Mouse (Mus musculus): ENCODE data around the gene Zbtb7b. TPM values are rescaled to one million over a fixed set of nuclear protein-coding genes. Genes with fewer than 3 reads are reported as not detected.

Zbtb7b gene
- total RNA-seq, 2 experiments from 2014 or later = 2.1 to 8.9 TPM

GRCm38 (mm10) chr3:89379388-89380131 is 15.0 kb downstream of the Zbtb7b start:
- ATAC-seq (replicated peaks; ENCODE audit: low FRiP score, poor library complexity, severe bottlenecking) = no peak

DNA sequence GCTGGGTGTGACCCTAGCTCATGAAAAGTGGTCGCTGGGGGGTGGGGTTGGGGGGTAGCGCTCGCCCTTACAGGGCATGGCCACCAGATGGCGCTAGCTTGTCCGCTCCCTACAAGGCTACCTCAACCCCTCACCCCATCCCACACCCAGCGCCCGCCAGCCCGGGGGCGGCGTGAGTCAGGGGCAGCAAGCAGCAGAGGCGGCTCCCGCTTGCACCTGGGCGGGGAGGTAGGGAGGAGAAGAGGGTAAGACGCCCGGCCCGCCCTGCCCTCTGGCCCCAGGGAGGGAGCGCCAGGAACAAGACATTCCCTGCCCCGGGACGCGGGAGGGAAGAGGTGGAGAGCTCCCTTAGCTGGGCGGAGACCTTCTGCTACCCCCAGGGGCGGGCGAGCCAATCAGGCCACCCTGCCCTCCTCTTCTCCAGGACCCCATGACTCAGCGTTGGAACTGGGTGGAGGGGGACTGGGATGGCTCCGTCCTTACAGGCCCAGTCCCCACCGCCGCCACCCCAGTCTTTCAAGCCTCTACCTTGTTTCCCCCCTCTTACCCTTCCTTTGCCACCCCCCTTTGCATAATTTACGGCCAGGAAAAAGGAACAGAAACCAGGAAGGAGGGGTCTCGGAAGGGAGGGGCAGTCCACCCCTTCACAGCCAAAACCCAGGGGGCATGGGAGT is 16.0 kb downstream of the Zbtb7b start:
- peak; percentile 58; the same call in 1 of the 2 replicates for ATAC-seq (replicated peaks; ENCODE audit: low FRiP score, poor library complexity, severe bottlenecking)

- no peak for ATAC-seq (replicated peaks; ENCODE audit: low FRiP score, poor library complexity, severe bottlenecking)
These were observed 16.7 kb downstream of the Zbtb7b start for GRCm38 (mm10) chr3:89377831-89378230.

GRCm38 (mm10) chr3:89373581-89374231 is 20.9 kb downstream of the Zbtb7b start:
- no peak for ATAC-seq (replicated peaks; ENCODE audit: low FRiP score, poor library complexity, severe bottlenecking)

DNA sequence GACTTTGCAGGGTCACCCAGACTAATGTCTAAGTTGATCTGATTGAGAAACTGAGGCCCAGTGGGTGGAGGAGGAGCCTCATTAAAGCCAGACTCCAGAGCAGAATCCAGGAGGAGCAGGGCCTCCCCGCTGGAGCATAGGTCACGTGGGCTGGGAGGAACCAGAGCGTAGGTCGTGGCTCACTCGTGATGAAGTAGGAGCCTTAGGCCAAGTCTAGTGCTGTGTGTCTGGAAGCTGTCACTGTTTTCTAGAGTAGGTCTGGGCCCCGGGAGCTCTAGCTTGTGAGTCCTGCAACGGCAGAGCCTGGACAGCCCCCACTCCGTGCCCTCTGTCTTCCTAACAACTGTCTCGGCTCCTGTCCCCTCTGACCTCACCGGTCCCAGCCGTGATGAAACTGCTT is 27.2 kb downstream of the Zbtb7b start:
- ATAC-seq (replicated peaks; ENCODE audit: low FRiP score, poor library complexity, severe bottlenecking) = no peak

GRCm38 (mm10) chr3:89365486-89366414 is 28.8 kb downstream of the Zbtb7b start:
- no peak for ATAC-seq (replicated peaks; ENCODE audit: low FRiP score, poor library complexity, severe bottlenecking)

DNA sequence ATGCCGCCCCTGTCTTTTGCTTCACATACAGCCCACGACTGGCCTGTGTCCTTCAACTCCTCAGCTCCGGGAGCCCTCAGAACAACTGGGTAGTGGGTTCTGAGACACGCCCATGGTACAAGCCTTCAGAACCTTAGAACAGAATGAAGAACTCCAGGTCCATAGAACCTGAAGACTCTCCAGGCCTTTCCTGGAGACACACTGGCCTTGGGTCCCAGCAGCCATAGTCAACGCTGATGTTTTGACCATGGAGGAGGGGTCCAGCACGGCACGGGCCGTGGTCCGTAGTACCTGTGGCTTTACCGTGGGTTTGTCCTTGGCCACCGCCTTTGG is 29.5 kb downstream of the Zbtb7b start, which contains the start of gene Dcst1:
TSS of gene Dcst1 (minus strand) at position 101 of the 333 bp plus-strand sequence.
- ATAC-seq (replicated peaks; ENCODE audit: low FRiP score, poor library complexity, severe bottlenecking) = no peak

DNA sequence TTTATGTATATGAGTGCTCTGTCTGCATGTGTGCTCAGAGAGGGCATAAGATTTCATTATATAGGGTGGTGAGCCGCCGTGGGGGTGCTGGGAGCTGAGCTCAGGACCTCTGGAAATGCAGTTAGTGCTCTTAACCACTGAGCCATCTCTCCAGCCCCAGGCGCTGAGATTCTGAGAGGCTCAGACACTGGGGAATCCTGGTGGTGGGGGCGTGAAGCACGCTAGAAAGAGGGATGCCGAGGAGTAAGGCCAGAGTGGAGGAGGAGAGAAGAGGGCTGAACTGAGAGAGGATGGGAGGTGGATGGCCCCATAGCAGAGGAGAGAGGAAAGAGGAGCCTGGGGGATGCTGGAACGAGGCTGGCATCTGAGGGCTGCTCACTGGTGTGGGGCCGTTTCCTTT is 29.9 kb downstream of the Zbtb7b start:
- no peak for ATAC-seq (replicated peaks; ENCODE audit: low FRiP score, poor library complexity, severe bottlenecking)

DNA sequence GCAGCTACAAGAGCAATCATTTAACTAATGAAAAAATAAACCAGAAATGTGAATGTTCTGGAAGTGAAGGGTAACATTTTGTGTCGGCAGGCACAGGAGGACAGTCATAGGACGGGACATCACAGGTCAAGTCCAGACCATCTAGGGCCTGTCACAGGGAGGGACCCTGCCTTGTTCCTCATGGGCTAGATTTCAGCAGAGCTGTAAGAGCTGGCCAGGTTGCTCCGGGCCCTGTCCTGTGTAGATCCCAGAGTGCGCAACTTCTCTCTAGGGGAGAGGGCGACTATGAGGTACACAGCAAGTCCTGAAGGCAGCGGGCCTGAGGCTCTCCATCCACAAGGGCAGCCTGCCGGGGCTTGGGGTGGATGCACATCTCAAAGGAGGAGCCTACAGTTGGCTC is 32.9 kb downstream of the Zbtb7b start, which contains the start of gene Dcst2:
TSS of gene Dcst2 (plus strand) at position 301 of the 400 bp plus-strand sequence.
- no peak for ATAC-seq (replicated peaks; ENCODE audit: low FRiP score, poor library complexity, severe bottlenecking)

DNA sequence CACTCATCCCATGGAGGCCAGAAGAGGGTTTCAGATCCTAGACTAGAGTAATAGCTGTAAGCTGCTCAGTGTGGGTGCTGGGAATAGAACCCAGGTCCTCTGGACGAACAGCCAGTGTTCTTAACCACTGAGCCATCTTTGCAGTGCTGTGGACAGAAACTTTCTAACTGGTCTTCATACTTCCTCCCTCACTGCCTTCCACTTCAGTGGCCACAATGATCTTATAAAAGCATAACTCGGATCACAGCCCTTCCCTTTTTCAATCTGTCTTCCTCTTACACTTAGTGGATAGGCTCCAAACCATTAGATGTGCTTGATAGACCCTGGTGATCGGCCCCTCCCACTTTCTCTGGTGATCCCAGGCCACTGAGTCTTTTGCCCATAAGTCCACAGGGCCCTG is 34.3 kb downstream of the Zbtb7b start:
- no peak for ATAC-seq (replicated peaks; ENCODE audit: low FRiP score, poor library complexity, severe bottlenecking)

DNA sequence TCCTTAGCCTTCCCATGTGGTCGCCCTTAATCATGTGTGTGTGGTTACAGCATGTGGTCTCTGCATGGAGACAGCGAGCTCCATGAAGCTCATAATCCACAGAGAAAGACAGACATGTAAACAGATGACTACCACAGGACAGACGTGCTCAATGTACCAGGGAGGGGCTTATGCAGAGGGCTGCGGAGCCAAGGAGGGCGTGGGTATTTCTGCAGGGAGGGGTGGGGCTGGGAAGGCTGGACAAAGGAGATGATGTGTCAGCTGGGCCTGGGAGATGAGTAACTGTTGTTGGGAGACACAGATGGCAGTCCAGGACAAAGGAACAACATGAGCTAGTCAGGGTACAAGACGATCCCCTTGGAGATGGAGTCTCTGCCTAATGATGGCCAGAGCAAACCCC is 34.9 kb downstream of the Zbtb7b start:
- ATAC-seq (replicated peaks; ENCODE audit: low FRiP score, poor library complexity, severe bottlenecking) = no peak

- ATAC-seq (replicated peaks; ENCODE audit: low FRiP score, poor library complexity, severe bottlenecking) = no peak
These were observed 38.5 kb downstream of the Zbtb7b start for GRCm38 (mm10) chr3:89356029-89356428.

- ATAC-seq (replicated peaks; ENCODE audit: low FRiP score, poor library complexity, severe bottlenecking) = no peak
These were observed 39.1 kb downstream of the Zbtb7b start for GRCm38 (mm10) chr3:89355512-89355902.

DNA sequence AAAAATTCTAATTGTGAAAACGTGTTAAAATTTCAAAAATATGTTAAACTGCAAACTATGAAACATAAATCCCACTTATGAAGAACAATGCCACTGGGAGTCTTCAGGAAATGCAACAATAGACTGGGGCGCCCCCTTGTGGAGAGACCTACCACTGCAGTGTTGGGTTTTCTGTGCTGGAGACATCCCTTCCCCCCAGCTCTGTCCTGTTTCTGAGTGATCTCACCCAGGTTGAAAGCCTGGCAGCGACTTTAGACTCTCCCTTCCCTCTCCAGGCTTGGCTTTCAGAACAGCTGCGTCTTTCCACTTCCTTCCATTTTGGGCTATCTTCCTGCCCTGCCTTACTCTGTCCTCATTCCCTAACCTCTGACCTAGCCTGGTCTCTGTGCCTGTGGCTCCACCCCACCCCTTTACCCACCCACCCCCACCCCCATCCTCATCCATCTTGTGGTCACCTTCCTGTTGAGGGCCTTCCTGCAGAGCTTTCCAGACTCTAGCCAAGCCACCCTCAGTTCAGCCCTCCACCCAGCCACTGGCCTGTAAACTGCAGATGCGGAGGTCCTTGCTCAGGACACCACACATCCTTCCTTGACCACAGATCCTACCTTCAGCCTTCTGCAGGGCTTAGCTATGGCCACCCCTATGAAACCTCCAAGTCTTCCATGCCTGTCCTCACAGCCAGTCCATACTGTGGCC is 39.6 kb downstream of the Zbtb7b start:
- no peak for ATAC-seq (replicated peaks; ENCODE audit: low FRiP score, poor library complexity, severe bottlenecking)

DNA sequence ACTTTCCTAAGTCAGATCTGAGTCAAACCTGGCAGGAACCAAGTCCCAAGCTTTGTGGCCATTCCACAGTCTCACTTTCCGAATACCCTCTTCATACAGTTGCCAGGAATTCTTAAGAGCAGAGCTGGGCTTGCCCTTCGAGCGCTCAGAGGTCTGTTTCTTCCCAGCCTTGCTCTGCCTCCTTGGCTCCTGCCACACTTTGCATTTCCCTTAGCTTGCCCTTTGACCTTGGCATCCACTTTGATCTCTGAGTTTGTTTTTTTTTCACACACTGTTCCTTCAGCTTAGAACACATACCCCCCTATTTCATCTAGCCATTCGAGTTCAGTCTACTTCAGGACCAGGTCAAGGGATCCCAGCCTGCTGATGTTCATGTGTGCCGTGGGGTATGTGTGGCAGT is 43.3 kb downstream of the Zbtb7b start:
- ATAC-seq (replicated peaks; ENCODE audit: low FRiP score, poor library complexity, severe bottlenecking) = no peak

GRCm38 (mm10) chr3:89349869-89350501 is 44.6 kb downstream of the Zbtb7b start, which contains the start of gene Adam15:
Gene Adam15, minus strand, starts transcription at chr3:89349996.
- peak; percentile 61 for ATAC-seq (replicated peaks; ENCODE audit: low FRiP score, poor library complexity, severe bottlenecking)

DNA sequence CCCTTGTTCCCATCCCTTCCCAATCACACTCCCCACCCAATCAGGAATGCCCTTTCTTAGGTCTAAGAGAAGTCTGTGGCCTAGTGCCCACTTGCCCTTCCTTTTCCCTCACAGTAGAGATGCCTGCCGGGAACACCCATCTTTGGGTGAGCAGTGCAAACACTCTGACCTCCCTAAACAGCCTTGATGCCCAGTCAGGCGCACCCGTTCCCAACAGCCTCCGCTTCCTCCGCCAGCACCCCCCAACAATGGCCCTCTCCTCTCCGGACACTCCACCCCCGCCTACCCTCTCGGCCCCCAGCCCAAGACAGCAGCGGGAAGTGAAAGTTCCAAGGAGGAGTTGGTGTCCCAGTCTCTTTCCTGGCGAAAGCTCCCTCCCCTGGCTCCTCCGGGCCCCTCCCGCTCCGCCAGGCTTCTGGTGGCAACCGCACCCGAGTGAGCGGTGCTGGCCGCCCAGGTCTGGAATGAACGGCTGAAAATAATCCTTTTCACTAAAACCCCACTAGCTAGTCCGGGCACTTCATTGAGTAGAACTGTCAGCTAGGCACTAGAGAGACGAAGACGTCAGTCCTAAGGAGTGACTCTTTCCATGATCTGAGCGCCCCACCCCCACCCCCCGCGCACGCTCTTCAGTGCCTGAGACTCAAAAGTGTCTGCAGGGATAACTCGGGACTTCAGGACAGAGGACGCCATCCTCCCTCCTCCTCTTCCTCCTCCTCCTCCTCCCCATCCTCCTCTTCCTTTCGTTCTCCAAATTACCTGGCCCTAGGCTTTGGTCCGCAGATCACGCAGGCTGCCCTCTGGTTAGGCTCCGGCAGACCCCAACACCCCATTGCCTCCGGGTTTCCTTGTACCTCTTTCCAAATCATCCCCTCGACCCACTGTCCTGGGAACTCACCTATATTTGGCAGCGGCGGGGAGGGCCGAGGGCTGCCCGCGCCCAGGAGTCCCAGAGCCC is 45.4 kb downstream of the Zbtb7b start:
- no peak for ATAC-seq (replicated peaks; ENCODE audit: low FRiP score, poor library complexity, severe bottlenecking)

GRCm38 (mm10) chr3:89347916-89348315 is 46.7 kb downstream of the Zbtb7b start:
- no peak for ATAC-seq (replicated peaks; ENCODE audit: low FRiP score, poor library complexity, severe bottlenecking)
